Mouse (Mus musculus) stomach, embryonic 14.5 days (tissue): ENCODE measurements around the gene Gm21560. TPM values are rescaled to one million over a fixed set of nuclear protein-coding genes. Genes with fewer than 3 reads are reported as not detected.
"Not testable (repeated sequence)": the region's sequence is repeated elsewhere in the genome, so short reads cannot be mapped to it uniquely, and the experiment has no call there.

Experiments used
- ATAC-seq: fragments of 200-750 bp; cut with Nextera tagmentation; 2 replicates; pipeline ENCODE4 v1.8.0; 2017; ENCODE audit warnings: low read depth, moderate TSS enrichment; ENCODE audit not compliant: insufficient number of reproducible peaks, insufficient read depth, low FRiP score
- H3K27ac ChIP-seq: fragments of 300-500 bp; sonication (generic); 2 replicates; pipeline ENCODE4 v1.5.1; 2014; ENCODE audit warnings: mild to moderate bottlenecking, low read length, moderate library complexity, mixed read lengths
- H3K27me3 ChIP-seq: fragments of 300-500 bp; sonication (generic); 2 replicates; pipeline ENCODE4 v1.6.1; 2014; ENCODE audit warnings: low read length, control low read depth, mixed read lengths; ENCODE audit not compliant: control insufficient read depth, insufficient read depth
- H3K36me3 ChIP-seq: fragments of 300-500 bp; sonication (generic); 2 replicates; pipeline ENCODE4 v1.6.1; 2014; ENCODE audit warnings: mild to moderate bottlenecking, control low read depth, low read length, moderate library complexity, mixed read lengths; ENCODE audit not compliant: control insufficient read depth, insufficient read depth
- H3K4me1 ChIP-seq: fragments of 300-500 bp; sonication (generic); 2 replicates; pipeline ENCODE4 v1.6.1; 2014; ENCODE audit warnings: low read length, control low read depth, mixed read lengths; ENCODE audit not compliant: control insufficient read depth, insufficient read depth
- H3K4me2 ChIP-seq: fragments of 300-500 bp; sonication (generic); replicated peaks from 2 replicates; pipeline ENCODE4 v1.6.1; 2014; ENCODE audit warnings: low read depth, low read length, control low read depth
- H3K4me3 ChIP-seq: fragments of 300-500 bp; sonication (generic); 2 replicates; pipeline ENCODE4 v1.5.1; 2014; ENCODE audit warnings: low read depth, low read length, control low read depth
- H3K9ac ChIP-seq: fragments of 300-500 bp; sonication (generic); replicated peaks from 2 replicates; pipeline ENCODE4 v1.6.1; 2014; ENCODE audit warnings: low read depth, mild to moderate bottlenecking, control low read depth, low read length, moderate library complexity, mixed read lengths
- H3K9me3 ChIP-seq: fragments of 300-500 bp; sonication (generic); 2 replicates; pipeline ENCODE4 v1.6.1; 2016; ENCODE audit warnings: low read depth, low read length, control low read depth; ENCODE audit not compliant: control insufficient read depth
- WGBS: fragments of 180-500 bp; shearing (Covaris S2); extraction: QIAGEN DNeasy Blood & Tissue Kit; methylation state at CpG from one replicate; pipeline ENCODE4 v1.1.7; 2014; 5-methylcytosine and 5-hydroxymethylcytosine counted together
- polyA plus RNA-seq: library from polyadenylated mRNA; unstranded; fragments of >200 nt; fragmentation: Nextera tagmentation; extraction: Ambion mirVana; gene quantifications from 2 replicates; pipeline ENCODE4 v1.2.1, GENCODE M21; 2014

Gm21560 gene
- polyA plus RNA-seq: not detected in 2 replicates

DNA sequence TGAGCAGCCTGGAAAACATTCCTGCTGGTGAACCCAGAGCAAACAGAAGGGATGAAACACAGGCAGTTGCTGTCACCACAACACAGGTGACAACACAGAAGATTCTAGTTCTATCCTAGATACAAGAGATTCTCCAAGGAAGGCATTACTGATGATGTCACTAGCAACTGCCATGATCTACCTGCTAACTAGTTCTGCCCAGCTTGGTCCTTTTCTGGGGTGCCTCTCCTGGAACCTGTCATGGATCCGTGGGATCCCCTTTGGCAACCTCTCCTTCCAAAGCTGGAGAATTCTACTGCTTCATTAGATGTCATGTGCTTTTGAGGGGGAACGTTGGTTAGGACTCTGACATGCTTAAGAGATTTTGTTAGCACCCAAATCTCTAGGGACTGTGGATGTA lies at the start of gene Gm21560:
Gm21560 (minus strand) TSS at position 101 of the 400 bp plus-strand sequence.
- not testable (repeated sequence) for H3K9ac ChIP-seq, H3K4me2 ChIP-seq, H3K27me3 ChIP-seq, H3K36me3 ChIP-seq, H3K4me1 ChIP-seq, H3K4me3 ChIP-seq, ATAC-seq, H3K27ac ChIP-seq, H3K9me3 ChIP-seq
- WGBS: 59% methylated on average over 1 of the region's 2 CpGs

- H3K27ac ChIP-seq, H3K4me2 ChIP-seq, H3K9ac ChIP-seq, H3K4me3 ChIP-seq, H3K36me3 ChIP-seq, H3K4me1 ChIP-seq, H3K9me3 ChIP-seq, H3K27me3 ChIP-seq, ATAC-seq: not testable (repeated sequence)
- 92% methylated on average over 2 of the region's 9 CpGs for WGBS
These were observed 55.6 kb downstream of the Gm21560 start for GRCm38 (mm10) chr14:6163538-6163937.

- not testable (repeated sequence) for H3K4me3 ChIP-seq, H3K9ac ChIP-seq, ATAC-seq, H3K36me3 ChIP-seq, H3K4me1 ChIP-seq, H3K4me2 ChIP-seq, H3K9me3 ChIP-seq, H3K27ac ChIP-seq, H3K27me3 ChIP-seq
- no CpG with 5 or more reads among the region's 1 CpGs for WGBS
These were observed 58.0 kb downstream of the Gm21560 start for GRCm38 (mm10) chr14:6161085-6161484.

Other genes with a start within 250 kb of the Gm21560 start
- not detected in 2 replicates for gene Gm3453, start 240.2 kb downstream of the Gm21560 start, polyA plus RNA-seq
- gene Gm6337, start 161.0 kb downstream of the Gm21560 start, polyA plus RNA-seq: not detected in 2 replicates
- 1.6 and 2.6 TPM in 2 replicates for gene Gm8206, start 125.3 kb downstream of the Gm21560 start, polyA plus RNA-seq
- 3.8 and 4.4 TPM in 2 replicates for gene Gm3468, start 110.6 kb downstream of the Gm21560 start, polyA plus RNA-seq
- gene Gm3476, start 93.5 kb downstream of the Gm21560 start, polyA plus RNA-seq: not detected in 2 replicates
- 1.1 and 1.6 TPM in 2 replicates for gene Gm3411, start 68.0 kb upstream of the Gm21560 start, polyA plus RNA-seq
- gene Gm21103, start 85.6 kb upstream of the Gm21560 start, polyA plus RNA-seq: not detected in 2 replicates
- not detected in 2 replicates for gene Gm3618, start 124.4 kb upstream of the Gm21560 start, polyA plus RNA-seq
- not detected in 2 replicates for gene Gm16440, start 171.0 kb upstream of the Gm21560 start, polyA plus RNA-seq
- gene Gm3591, start 193.2 kb upstream of the Gm21560 start, polyA plus RNA-seq: 1.8 and 2.4 TPM in 2 replicates
- gene Gm3594, start 225.3 kb upstream of the Gm21560 start, polyA plus RNA-seq: not detected in 2 replicates